Mouse (Mus musculus) hindbrain, embryonic 14.5 days (tissue): ENCODE measurements around the gene Scrn3. TPM values are rescaled to one million over a fixed set of nuclear protein-coding genes. Genes with fewer than 3 reads are reported as not detected.
A peak's percentile ranks its signal among the peaks of the same experiment; 100 is the strongest.

ENCODE experiments used
- ATAC-seq: fragments of 200-750 bp; cut with Nextera tagmentation; 2 replicates; pipeline ENCODE4 v1.8.0; 2017; ENCODE audit warnings: moderate number of reproducible peaks, mild to moderate bottlenecking, moderate TSS enrichment, moderate library complexity; ENCODE audit not compliant: low FRiP score
- DNase-seq: peaks from one replicate; pipeline ENCODE4 v3.0.0-alpha.2; 2015; ENCODE audit warnings: low spot score
- H3K27ac ChIP-seq: fragments of 300-500 bp; sonication (generic); 2 replicates; pipeline ENCODE4 v1.5.1; 2014; ENCODE audit warnings: mild to moderate bottlenecking, moderate library complexity
- H3K27me3 ChIP-seq: fragments of 300-500 bp; sonication (generic); 2 replicates; pipeline ENCODE4 v1.6.1; 2014; ENCODE audit warnings: mild to moderate bottlenecking, low read length, mixed read lengths; ENCODE audit not compliant: control insufficient read depth, insufficient read depth
- H3K36me3 ChIP-seq: fragments of 300-500 bp; sonication (generic); replicated peaks from 2 replicates; pipeline ENCODE4 v1.6.1; 2014; ENCODE audit not compliant: control insufficient read depth, insufficient read depth
- H3K4me1 ChIP-seq: fragments of 300-500 bp; sonication (generic); replicated peaks from 2 replicates; pipeline ENCODE4 v1.6.1; 2014; ENCODE audit warnings: antibody characterized with exemption, low read length, mixed read lengths; ENCODE audit not compliant: control insufficient read depth, insufficient read depth
- H3K4me2 ChIP-seq: fragments of 300-500 bp; sonication (generic); replicated peaks from 2 replicates; pipeline ENCODE4 v1.6.1; 2014; ENCODE audit warnings: mild to moderate bottlenecking, moderate library complexity
- H3K4me3 ChIP-seq: fragments of 300-500 bp; sonication (generic); replicated peaks from 2 replicates; pipeline ENCODE4 v1.5.1; 2014; ENCODE audit warnings: mild to moderate bottlenecking, low read length
- H3K9ac ChIP-seq: fragments of 300-500 bp; sonication (generic); 2 replicates; pipeline ENCODE4 v1.6.1; 2014
- H3K9me3 ChIP-seq: fragments of 300-500 bp; sonication (generic); 2 replicates; pipeline ENCODE4 v1.6.1; 2016; ENCODE audit warnings: low read length; ENCODE audit not compliant: control insufficient read depth
- WGBS: fragments of 180-500 bp; shearing (Covaris S2); extraction: QIAGEN DNeasy Blood & Tissue Kit; methylation state at CpG from one replicate; pipeline ENCODE4 v1.1.7; 2014; 5-methylcytosine and 5-hydroxymethylcytosine counted together
- polyA plus RNA-seq: library from polyadenylated mRNA; unstranded; fragments of >200 nt; fragmentation: Nextera tagmentation; extraction: Ambion mirVana; gene quantifications from 2 replicates; pipeline ENCODE4 v1.2.1, GENCODE M21; 2014

Gene Scrn3
- polyA plus RNA-seq, 1 experiment from 2014 or later, result 6.9 TPM

DNA sequence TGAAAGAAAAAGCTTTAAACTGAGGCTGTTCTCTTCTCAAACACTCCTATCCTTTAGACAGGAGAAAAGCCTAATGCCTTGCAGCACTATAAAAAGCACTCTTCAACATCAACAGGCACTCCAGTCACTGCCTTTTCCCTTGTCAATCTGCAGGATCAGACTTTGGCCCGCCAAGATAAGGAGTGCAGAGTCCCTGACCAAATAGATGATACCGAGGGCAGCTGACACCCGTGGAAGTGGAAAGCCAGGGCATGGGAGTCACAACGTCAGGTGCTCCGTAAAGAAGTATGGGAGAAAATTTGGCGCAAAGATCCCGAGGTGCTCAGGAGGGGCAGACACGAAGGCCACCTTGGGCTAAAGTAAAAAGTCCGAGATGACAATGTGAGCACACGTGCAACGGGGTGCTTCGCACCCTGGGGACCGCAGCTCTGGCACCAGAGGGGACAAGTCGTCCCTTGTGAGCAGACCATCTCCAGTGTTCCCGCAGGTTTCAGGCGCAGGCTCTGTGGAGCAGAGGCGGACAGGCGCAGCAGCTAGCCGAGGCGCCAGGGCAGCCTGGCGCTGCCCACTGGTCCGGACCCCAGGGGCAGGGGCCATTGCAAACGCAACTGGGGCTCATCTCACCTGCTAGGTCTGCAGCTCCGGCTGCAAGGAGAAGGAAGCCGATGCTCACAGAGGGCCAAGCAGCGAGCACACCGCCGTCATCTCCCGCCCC, 73.4 kb downstream of the Scrn3 start:
- Histone ChIP-seq H3K27me3 (no peaks in the 10 kb centered on the region), H3K4me3 (peak overlapping the region; percentile 69), H3K4me1 (peaks cover 5% of the 10 kb centered on the region; the same call in 1 of the 2 replicates), H3K9me3 (no peaks in the 10 kb centered on the region), H3K4me2 (peak overlapping the region; percentile 74), H3K9ac (peak overlapping the region; percentile 67), H3K36me3 (0 out of 2 replicates have a peak, but pooled peaks cover 4% of the 10 kb centered on the region), H3K27ac (peak overlapping the region; percentile 52)
- ATAC-seq, result peak; percentile 58; the same call in 1 of the 2 replicates
- 3% methylated on average over 29 of the region's 29 CpGs for WGBS
- peak; percentile 40 for DNase-seq

GRCm38 (mm10) chr2:73386356-73387046, 74.1 kb downstream of the Scrn3 start, which contains the start of gene Gpr155:
TSS of gene Gpr155 (minus strand) at chr2:73386572.
- Histone ChIP-seq H3K27me3 (no peaks in the 10 kb centered on the region), H3K9me3 (no peaks in the 10 kb centered on the region), H3K9ac (peak within 1 kb of the TSS; percentile 67), H3K4me1 (peaks cover 5% of the 10 kb centered on the region; the same call in 1 of the 2 replicates), H3K36me3 (0 out of 2 replicates have a peak, but pooled peaks cover 4% of the 10 kb centered on the region), H3K27ac (peak within 1 kb of the TSS; percentile 52), H3K4me2 (peak within 1 kb of the TSS; percentile 74), H3K4me3 (peak within 1 kb of the TSS; percentile 69)
- under 1% methylated on average over 44 of the region's 44 CpGs for WGBS
- peak; percentile 90 for DNase-seq
- ATAC-seq, result peak; percentile 99

Other genes starting within 250 kb of the Scrn3 start
- 100 and 103 TPM in 2 replicates for gene Ola1, start 93.7 kb upstream of the Scrn3 start, polyA plus RNA-seq
- gene Sp9, start 40.7 kb upstream of the Scrn3 start, polyA plus RNA-seq, result 1.3 and 1.9 TPM in 2 replicates
- 26.5 and 28.0 TPM in 2 replicates for gene Cir1, start 100 bp downstream of the Scrn3 start, polyA plus RNA-seq
- gene Gpr155, start 74.0 kb downstream of the Scrn3 start, polyA plus RNA-seq, result 15.2 and 17.9 TPM in 2 replicates
- gene Wipf1, start 217.1 kb downstream of the Scrn3 start, polyA plus RNA-seq, result 3.8 and 3.9 TPM in 2 replicates